Mouse (Mus musculus) liver, embryonic 11.5 days (tissue): ENCODE results near the gene Nubp2. TPM values are rescaled to one million over a fixed set of nuclear protein-coding genes. Genes with fewer than 3 reads are reported as not detected.

Source experiments
- ATAC-seq: fragments of 200-750 bp; cut with Nextera tagmentation; replicated peaks from 2 replicates; pipeline ENCODE4 v1.8.0; 2017; ENCODE audit warnings: moderate number of reproducible peaks, mild to moderate bottlenecking, moderate TSS enrichment, moderate library complexity; ENCODE audit not compliant: low FRiP score
- DNase-seq: peaks from one replicate; pipeline ENCODE4 v3.0.0-alpha.2; 2017; ENCODE audit warnings: low spot score
- H3K27ac ChIP-seq: fragments of 300-500 bp; sonication (generic); 2 replicates; pipeline ENCODE4 v1.5.1; 2014; ENCODE audit warnings: mild to moderate bottlenecking, low read depth, low read length, control low read depth
- H3K27me3 ChIP-seq: fragments of 300-500 bp; sonication (generic); replicated peaks from 2 replicates; pipeline ENCODE4 v1.6.1; 2014; ENCODE audit warnings: low read length, mixed read lengths; ENCODE audit not compliant: control insufficient read depth, insufficient read depth
- H3K36me3 ChIP-seq: fragments of 300-500 bp; sonication (generic); 2 replicates; pipeline ENCODE4 v1.6.1; 2014; ENCODE audit warnings: mild to moderate bottlenecking, low read length, moderate library complexity, mixed read lengths; ENCODE audit not compliant: control insufficient read depth, insufficient read depth
- H3K4me1 ChIP-seq: fragments of 300-500 bp; sonication (generic); replicated peaks from 2 replicates; pipeline ENCODE4 v1.6.1; 2014; ENCODE audit warnings: low read length, mixed read lengths; ENCODE audit not compliant: control insufficient read depth, insufficient read depth
- H3K4me2 ChIP-seq: fragments of 300-500 bp; sonication (generic); 2 replicates; pipeline ENCODE4 v1.6.1; 2014; ENCODE audit warnings: mild to moderate bottlenecking, control low read depth, moderate library complexity
- H3K4me3 ChIP-seq: fragments of 300-500 bp; sonication (generic); 2 replicates; pipeline ENCODE4 v1.5.1; 2014; ENCODE audit warnings: low read depth, low read length, control low read depth
- H3K9ac ChIP-seq: fragments of 300-500 bp; sonication (generic); 2 replicates; pipeline ENCODE4 v1.6.1; 2014; ENCODE audit warnings: low read depth, low read length, control low read depth
- H3K9me3 ChIP-seq: fragments of 300-500 bp; sonication (generic); 2 replicates; pipeline ENCODE4 v1.6.1; 2016; ENCODE audit warnings: low read length, inconsistent platforms, mixed read lengths; ENCODE audit not compliant: control insufficient read depth
- WGBS: fragments of 180-500 bp; shearing (Covaris S2); extraction: QIAGEN DNeasy Blood & Tissue Kit; methylation state at CpG from one replicate; pipeline ENCODE4 v1.1.7; 2014; 5-methylcytosine and 5-hydroxymethylcytosine counted together
- polyA plus RNA-seq: library from polyadenylated mRNA; unstranded; fragments of >200 nt; fragmentation: Nextera tagmentation; extraction: Ambion mirVana; gene quantifications from 2 replicates; pipeline ENCODE4 v1.2.1, GENCODE M21; 2014

Nubp2 gene
- polyA plus RNA-seq, 1 experiment from 2014 or later, result 123 TPM

DNA sequence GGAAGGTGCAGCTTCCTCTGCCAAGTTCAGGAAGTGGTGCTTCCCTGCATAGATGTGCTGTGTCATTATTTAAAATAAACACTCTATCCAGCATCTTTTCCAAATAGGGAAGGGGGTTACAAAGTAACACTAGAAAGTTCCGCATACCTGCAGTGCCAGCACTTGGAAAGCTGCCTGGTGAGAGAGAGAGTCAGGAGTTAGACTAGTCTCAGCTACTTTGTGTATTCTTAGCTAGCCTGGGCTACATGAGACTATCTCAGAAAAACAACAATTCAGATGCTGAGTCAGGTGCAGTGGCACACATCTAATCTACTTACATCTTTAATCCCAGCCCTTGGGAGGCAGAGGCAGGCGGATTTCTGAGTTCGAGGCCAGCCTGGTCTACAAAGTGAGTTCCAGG, 24.4 kb downstream of the Nubp2 start:
- DNase-seq (no peak), ATAC-seq (no peak)
- H3K4me2 ChIP-seq, result no peak overlapping the region
- no peak overlapping the region for H3K9ac ChIP-seq
- H3K36me3 ChIP-seq, result peaks cover 6% of the 10 kb centered on the region; the same call in 1 of the 2 replicates
- no peaks in the 10 kb centered on the region for H3K27me3 ChIP-seq
- no peaks in the 10 kb centered on the region for H3K9me3 ChIP-seq
- no peak overlapping the region for H3K4me3 ChIP-seq
- no peak overlapping the region for H3K27ac ChIP-seq
- WGBS, result 91% methylated on average over 3 of the region's 3 CpGs
- peaks cover 12% of the 10 kb centered on the region for H3K4me1 ChIP-seq

- DNase-seq (no peak), ATAC-seq (no peak; the same call in 1 of the 2 replicates)
- H3K4me1 ChIP-seq, result peaks cover 12% of the 10 kb centered on the region
- no peak overlapping the region for H3K27ac ChIP-seq
- H3K9ac ChIP-seq, result no peak overlapping the region
- 85% methylated on average over 8 of the region's 8 CpGs for WGBS
- no peak overlapping the region for H3K4me2 ChIP-seq
- H3K9me3 ChIP-seq, result no peaks in the 10 kb centered on the region
- H3K36me3 ChIP-seq, result peaks cover 7% of the 10 kb centered on the region; the same call in 1 of the 2 replicates
- H3K4me3 ChIP-seq, result no peak overlapping the region
- H3K27me3 ChIP-seq, result no peaks in the 10 kb centered on the region
Measured at GRCm38 (mm10) chr17:24860076-24860475, 26.1 kb downstream of the Nubp2 start.

DNA sequence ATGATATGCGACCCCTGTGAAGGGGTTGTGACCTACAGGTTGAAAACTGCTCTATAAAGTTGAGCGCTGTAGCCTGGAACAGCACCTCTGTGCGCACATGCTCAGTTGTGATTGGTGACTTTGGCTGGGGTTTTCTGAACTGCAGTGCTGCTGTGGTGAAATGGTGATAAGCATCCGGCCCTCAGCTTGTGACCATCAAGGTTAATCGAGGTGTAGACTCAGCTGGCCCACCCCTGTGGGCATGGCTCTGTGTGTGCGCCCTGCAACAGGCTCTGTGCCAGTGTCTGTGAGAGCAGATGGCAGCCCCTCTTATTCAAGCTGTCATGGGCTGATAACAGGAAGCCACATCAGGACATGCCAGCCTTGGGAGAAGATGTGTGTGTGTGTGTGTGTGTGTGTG, 27.2 kb downstream of the Nubp2 start:
- no peak overlapping the region for H3K4me3 ChIP-seq
- 74% methylated on average over 6 of the region's 6 CpGs for WGBS
- H3K36me3 ChIP-seq, result peaks cover 9% of the 10 kb centered on the region; the same call in 1 of the 2 replicates
- H3K4me1 ChIP-seq, result peaks cover 12% of the 10 kb centered on the region
- no peaks in the 10 kb centered on the region for H3K27me3 ChIP-seq
- no peak overlapping the region for H3K4me2 ChIP-seq
- no peak overlapping the region for H3K9ac ChIP-seq
- DNase-seq (no peak), ATAC-seq (peak; percentile 90)
- no peaks in the 10 kb centered on the region for H3K9me3 ChIP-seq
- H3K27ac ChIP-seq, result no peak overlapping the region

GRCm38 (mm10) chr17:24857831-24858470, 28.2 kb downstream of the Nubp2 start:
- Histone ChIP-seq H3K4me3 (no peak overlapping the region), H3K27ac (no peak overlapping the region), H3K9me3 (no peaks in the 10 kb centered on the region), H3K27me3 (no peaks in the 10 kb centered on the region), H3K4me1 (peaks cover 12% of the 10 kb centered on the region), H3K9ac (peak overlapping the region; percentile 3; the same call in 1 of the 2 replicates), H3K4me2 (no peak overlapping the region), H3K36me3 (peaks cover 12% of the 10 kb centered on the region; the same call in 1 of the 2 replicates)
- ATAC-seq (peak; percentile 33; the same call in 1 of the 2 replicates), DNase-seq (no peak)
- 82% methylated on average over 8 of the region's 8 CpGs for WGBS

GRCm38 (mm10) chr17:24856589-24856988, 29.6 kb downstream of the Nubp2 start:
- WGBS, result 85% methylated on average over 13 of the region's 13 CpGs
- H3K27ac ChIP-seq, result no peak overlapping the region
- H3K9ac ChIP-seq, result no peak overlapping the region
- no peak overlapping the region for H3K4me3 ChIP-seq
- ATAC-seq (no peak), DNase-seq (no peak)
- H3K36me3 ChIP-seq, result peaks cover 15% of the 10 kb centered on the region; the same call in 1 of the 2 replicates
- no peaks in the 10 kb centered on the region for H3K27me3 ChIP-seq
- H3K4me1 ChIP-seq, result peaks cover 12% of the 10 kb centered on the region
- no peaks in the 10 kb centered on the region for H3K9me3 ChIP-seq
- H3K4me2 ChIP-seq, result no peak overlapping the region

DNA sequence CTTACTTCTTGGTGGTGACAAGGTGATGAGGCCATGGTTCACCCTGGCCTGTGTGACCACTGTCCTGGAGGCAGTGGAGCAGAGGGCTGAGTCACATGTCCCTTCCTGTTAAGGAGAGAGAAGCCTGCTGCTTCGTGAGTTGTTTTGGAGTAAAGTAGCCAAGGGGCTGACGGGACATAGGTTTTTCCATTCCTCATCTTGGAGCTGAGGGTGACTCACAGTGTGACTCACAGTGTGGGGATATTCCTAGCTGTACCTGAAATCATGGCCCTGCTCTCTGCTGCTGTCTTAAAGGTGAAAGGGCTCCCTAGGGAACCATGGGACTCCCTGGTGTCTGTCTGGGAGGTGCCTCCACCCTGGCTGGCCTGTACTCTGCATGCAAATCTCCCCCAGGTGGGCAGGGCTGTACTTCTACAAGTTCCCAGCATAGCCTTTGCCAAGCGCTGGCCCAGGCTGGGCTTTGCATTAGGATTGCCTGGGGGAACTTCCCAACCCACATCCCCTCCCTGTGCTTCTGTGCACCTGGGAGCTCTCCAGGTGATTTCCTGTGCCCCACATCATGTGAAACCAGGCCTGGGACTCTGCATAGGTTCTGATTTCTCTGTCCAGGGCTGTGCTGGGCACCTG, 30.2 kb downstream of the Nubp2 start:
- no peak overlapping the region for H3K9ac ChIP-seq
- ATAC-seq, result no peak
- H3K4me2 ChIP-seq, result no peak overlapping the region
- H3K4me3 ChIP-seq, result no peak overlapping the region
- H3K36me3 ChIP-seq, result peaks cover 12% of the 10 kb centered on the region; the same call in 1 of the 2 replicates
- H3K27me3 ChIP-seq, result no peaks in the 10 kb centered on the region; the same call in 1 of the 2 replicates
- H3K4me1 ChIP-seq, result peaks cover 18% of the 10 kb centered on the region
- WGBS, result 77% methylated on average over 3 of the region's 3 CpGs
- no peak overlapping the region for H3K27ac ChIP-seq
- no peaks in the 10 kb centered on the region for H3K9me3 ChIP-seq
- no peak for DNase-seq

DNA sequence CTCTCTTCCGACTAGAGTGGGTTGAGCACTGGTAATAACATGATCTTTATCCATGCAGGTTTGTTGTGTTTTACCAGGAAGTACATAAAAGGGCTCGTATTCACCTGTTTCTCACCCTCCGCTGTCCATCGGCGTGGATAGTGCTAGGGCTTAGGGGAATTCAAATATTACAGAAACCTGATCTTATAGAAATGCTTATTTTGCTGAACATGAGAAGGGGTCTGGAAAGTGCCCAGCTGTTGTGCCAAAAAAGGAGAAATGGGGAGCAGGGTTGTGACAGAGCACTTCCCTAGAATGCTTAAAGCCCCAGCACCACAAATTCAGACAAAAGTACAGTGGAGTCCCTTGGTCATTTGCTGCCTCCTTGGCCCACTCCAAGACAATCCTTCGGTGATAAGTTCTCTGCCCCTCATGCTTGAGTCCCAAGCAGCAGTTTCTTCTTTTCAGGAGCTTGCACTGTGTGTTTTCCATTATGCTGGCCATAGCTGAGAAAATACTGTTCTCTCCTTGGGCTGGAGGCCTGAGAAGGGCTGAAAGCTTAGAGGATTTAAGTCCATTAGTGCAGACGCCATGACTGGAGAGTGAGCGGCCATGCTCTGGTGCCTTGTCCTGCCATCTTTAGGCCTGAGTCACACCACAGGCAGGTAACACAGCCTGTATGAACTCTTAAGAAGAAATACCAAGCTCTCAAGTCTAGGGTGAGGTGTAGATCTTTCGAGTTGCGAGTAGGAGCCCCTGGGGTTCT, 34.6 kb downstream of the Nubp2 start:
- ATAC-seq (no peak), DNase-seq (no peak)
- H3K4me2 ChIP-seq, result peak overlapping the region; percentile 89
- peaks cover 10% of the 10 kb centered on the region; the same call in 1 of the 2 replicates for H3K36me3 ChIP-seq
- peak overlapping the region; percentile 88 for H3K4me3 ChIP-seq
- peaks cover 9% of the 10 kb centered on the region for H3K4me1 ChIP-seq
- no peak overlapping the region for H3K27ac ChIP-seq
- WGBS, result 79% methylated on average over 10 of the region's 10 CpGs
- no peaks in the 10 kb centered on the region for H3K9me3 ChIP-seq
- peak overlapping the region; percentile 74 for H3K9ac ChIP-seq
- no peaks in the 10 kb centered on the region; the same call in 1 of the 2 replicates for H3K27me3 ChIP-seq

DNA sequence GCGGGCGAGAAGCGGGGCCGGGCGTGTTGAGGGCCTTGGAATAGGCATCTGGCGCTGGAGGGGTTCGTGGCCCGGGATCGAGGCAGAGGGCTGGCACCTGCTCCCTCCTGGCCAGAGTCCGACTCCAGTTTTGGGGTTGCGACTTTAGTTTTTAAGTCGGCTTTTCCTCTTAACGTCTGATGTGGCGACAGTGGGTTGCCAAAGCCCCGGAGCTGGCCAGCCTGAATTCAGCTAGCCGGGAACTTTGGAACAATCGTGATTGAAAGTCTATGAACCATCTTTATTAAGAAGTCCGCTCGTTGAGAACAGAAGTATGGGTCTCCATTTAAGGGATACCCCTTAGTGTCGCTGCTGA, 35.4 kb downstream of the Nubp2 start:
- H3K4me1 ChIP-seq, result peaks cover 9% of the 10 kb centered on the region
- H3K4me3 ChIP-seq, result peak overlapping the region; percentile 88
- H3K9me3 ChIP-seq, result no peaks in the 10 kb centered on the region
- ATAC-seq (no peak), DNase-seq (no peak)
- no peaks in the 10 kb centered on the region; the same call in 1 of the 2 replicates for H3K27me3 ChIP-seq
- H3K4me2 ChIP-seq, result peak overlapping the region; percentile 89
- H3K36me3 ChIP-seq, result peaks cover 10% of the 10 kb centered on the region; the same call in 1 of the 2 replicates
- peak overlapping the region; percentile 74 for H3K9ac ChIP-seq
- WGBS, result 2% methylated on average over 20 of the region's 20 CpGs
- 0 out of 2 replicates have a peak overlapping the region, but pooled peaks have one; percentile 46 for H3K27ac ChIP-seq
